Mouse (Mus musculus) heart, postnatal 0 days (tissue): ENCODE data around the gene Ppp2r5d.
A peak's percentile ranks its signal among the peaks of the same experiment; 100 is the strongest.

Experiments
- CTCF ChIP-seq: IDR thresholded peaks from 2 replicates; pipeline ENCODE4 v1.5.1; 2016; ENCODE audit warnings: antibody characterized with exemption, control low read depth, low read depth
- EP300 ChIP-seq: IDR thresholded peaks from 2 replicates; pipeline ENCODE4 v1.6.1; 2016; ENCODE audit warnings: antibody characterized with exemption, low read depth

DNA sequence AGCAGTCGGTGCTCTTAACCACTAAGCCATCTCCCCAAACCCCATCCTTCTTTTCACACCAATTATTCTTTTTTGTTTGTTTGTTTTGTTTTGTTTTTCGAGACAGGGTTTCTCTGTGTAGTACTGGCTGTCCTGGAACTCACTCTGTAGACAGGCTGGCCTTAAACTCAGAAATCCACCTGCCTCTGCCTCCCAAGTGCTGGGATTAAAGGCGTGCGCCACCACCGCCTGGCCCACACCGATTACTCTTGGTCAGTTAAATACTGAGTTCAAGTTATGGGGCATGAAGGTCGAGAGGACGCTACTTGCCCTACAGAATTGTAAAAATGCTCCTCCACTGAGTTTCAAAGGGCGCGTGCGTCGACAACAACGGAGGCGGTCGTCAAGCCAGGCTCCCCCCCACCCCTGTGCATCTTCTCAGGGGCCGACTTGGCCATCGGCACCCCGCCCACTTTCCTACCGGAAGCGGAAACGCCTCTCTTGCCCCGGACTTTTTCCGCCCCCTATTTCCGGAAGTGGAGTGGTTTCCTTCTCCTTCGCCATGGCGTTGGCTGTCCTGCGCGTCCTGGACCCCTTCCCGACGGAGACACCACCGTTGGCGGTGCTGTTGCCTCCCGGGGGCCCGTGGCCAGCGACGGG lies 6.2 kb upstream of the Ppp2r5d start, which contains the start of gene Pex6:
- TF ChIP-seq EP300 = peak; percentile 68; the same call in 1 of the 2 replicates
- TF ChIP-seq CTCF = peak; percentile 13; the same call in 1 of the 2 replicates
